Mouse (Mus musculus): ENCODE data around the gene M1ap.
A peak's percentile ranks its signal among the peaks of the same experiment; 100 is the strongest.

The M1ap gene

DNA sequence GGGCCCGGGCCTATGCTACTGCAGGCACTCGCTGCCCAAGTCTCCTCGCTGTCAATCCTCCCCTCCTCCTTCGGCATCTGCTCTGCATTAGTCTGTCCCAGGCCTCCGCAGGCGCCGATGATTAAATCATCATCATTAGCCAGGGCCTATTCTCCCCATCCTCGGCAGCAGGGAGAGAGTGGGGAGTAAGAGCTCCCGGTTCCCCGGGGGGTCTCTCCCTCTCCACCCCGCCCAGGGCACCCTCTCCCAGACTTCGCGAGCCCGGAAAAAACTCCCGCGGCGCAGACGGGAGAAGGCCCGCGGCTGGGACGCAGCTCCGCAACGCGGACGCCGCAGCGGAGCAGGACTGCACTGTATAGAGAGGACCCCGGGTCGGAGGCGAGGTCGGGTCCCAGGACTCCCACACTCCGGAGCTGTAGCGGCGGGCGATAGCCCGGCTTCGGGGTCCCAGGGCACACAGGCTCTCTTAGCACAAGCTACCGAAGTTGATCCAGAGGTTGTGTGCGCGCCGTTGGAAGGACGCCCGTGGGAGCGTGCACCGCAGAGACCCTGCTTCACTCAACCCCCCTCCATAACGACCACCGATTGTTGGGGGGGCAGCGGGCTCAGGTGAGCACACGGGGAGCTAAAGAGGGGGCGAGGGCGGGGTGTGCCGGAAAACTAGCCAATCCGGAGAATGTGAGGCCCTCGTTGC is 131.1 kb downstream of the M1ap start, which contains the start of gene Pcgf1:
TSS of gene Pcgf1 (plus strand) at position 240 of the 694 bp plus-strand sequence.
- DNase-seq = no peak

DNA sequence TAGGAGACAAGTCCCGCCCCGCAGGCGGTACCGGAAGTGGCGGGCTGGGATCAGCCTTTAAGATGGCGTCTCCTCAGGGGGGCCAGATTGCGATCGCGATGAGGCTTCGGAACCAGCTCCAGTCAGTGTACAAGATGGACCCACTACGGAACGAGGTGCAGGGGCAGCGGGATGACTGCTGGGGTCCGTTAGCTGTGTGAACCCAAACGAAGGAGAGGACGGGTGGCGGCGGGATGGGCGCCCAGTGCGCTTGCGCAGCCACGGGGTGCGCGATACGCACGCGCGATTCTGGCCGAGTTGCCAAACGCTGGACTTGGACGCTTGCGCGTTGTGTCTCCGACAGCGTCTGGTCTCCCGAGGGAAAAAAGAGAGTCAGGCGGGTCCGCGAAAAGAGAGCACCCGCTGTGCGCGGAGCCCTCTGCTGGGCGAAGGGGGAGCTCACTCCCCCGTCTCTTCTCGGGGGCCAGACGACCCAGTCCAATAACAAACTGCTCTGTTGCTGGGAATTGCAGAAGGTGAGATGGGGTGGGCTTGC is 131.7 kb downstream of the M1ap start:
- DNase-seq = peak; percentile 99

Data from kidney, postnatal 14 days (tissue).